Mouse (Mus musculus): ENCODE measurements around the gene St3gal3.
A peak's percentile ranks its signal among the peaks of the same experiment; 100 is the strongest.

St3gal3 gene

GRCm38 (mm10) chr4:117926545-117927482, 207.9 kb downstream of the St3gal3 start:
- DNase-seq (ENCODE audit: low spot score) = no peak

GRCm38 (mm10) chr4:117924916-117925315, 209.8 kb downstream of the St3gal3 start:
- DNase-seq (ENCODE audit: low spot score) = no peak

- DNase-seq (ENCODE audit: low spot score) = no peak
These were observed 211.3 kb downstream of the St3gal3 start for GRCm38 (mm10) chr4:117923450-117923849.

- DNase-seq (ENCODE audit: low spot score) = no peak
These were observed 213.4 kb downstream of the St3gal3 start for GRCm38 (mm10) chr4:117921358-117921757.

- DNase-seq (ENCODE audit: low spot score) = no peak
These were observed 216.0 kb downstream of the St3gal3 start for GRCm38 (mm10) chr4:117918762-117919161.

GRCm38 (mm10) chr4:117918261-117918660, 216.5 kb downstream of the St3gal3 start:
- no peak for DNase-seq (ENCODE audit: low spot score)

- no peak for DNase-seq (ENCODE audit: low spot score)
These were observed 216.9 kb downstream of the St3gal3 start for GRCm38 (mm10) chr4:117917847-117918246.

GRCm38 (mm10) chr4:117917402-117917801, 217.3 kb downstream of the St3gal3 start:
- DNase-seq (ENCODE audit: low spot score) = no peak

- no peak for DNase-seq (ENCODE audit: low spot score)
These were observed 218.3 kb downstream of the St3gal3 start for GRCm38 (mm10) chr4:117916386-117916785.

GRCm38 (mm10) chr4:117915489-117916105, 219.1 kb downstream of the St3gal3 start:
- DNase-seq (ENCODE audit: low spot score) = peak; percentile 7

GRCm38 (mm10) chr4:117914591-117915442, 219.9 kb downstream of the St3gal3 start, which contains the start of gene Ipo13:
Ipo13 (minus strand) TSS chr4:117914999.
- DNase-seq (ENCODE audit: low spot score) = peak; percentile 88

GRCm38 (mm10) chr4:117914031-117914430, 220.7 kb downstream of the St3gal3 start:
- no peak for DNase-seq (ENCODE audit: low spot score)

GRCm38 (mm10) chr4:117913421-117913820, 221.3 kb downstream of the St3gal3 start:
- DNase-seq (ENCODE audit: low spot score) = peak; percentile 16

- peak; percentile 16 for DNase-seq (ENCODE audit: low spot score)
These were observed 221.9 kb downstream of the St3gal3 start for GRCm38 (mm10) chr4:117912685-117913273.

- DNase-seq (ENCODE audit: low spot score) = no peak
These were observed 222.6 kb downstream of the St3gal3 start for GRCm38 (mm10) chr4:117912131-117912561.

GRCm38 (mm10) chr4:117908834-117909453, 225.8 kb downstream of the St3gal3 start:
- DNase-seq (ENCODE audit: low spot score) = no peak

GRCm38 (mm10) chr4:117906196-117906595, 228.5 kb downstream of the St3gal3 start:
- DNase-seq (ENCODE audit: low spot score) = peak; percentile 90

- no peak for DNase-seq (ENCODE audit: low spot score)
These were observed 230.0 kb downstream of the St3gal3 start for GRCm38 (mm10) chr4:117904761-117905160.

- no peak for DNase-seq (ENCODE audit: low spot score)
These were observed 230.6 kb downstream of the St3gal3 start for GRCm38 (mm10) chr4:117904094-117904493.

GRCm38 (mm10) chr4:117898111-117898510, 236.6 kb downstream of the St3gal3 start:
- DNase-seq (ENCODE audit: low spot score) = no peak

GRCm38 (mm10) chr4:117896031-117896430, 238.7 kb downstream of the St3gal3 start:
- no peak for DNase-seq (ENCODE audit: low spot score)
